Mouse (Mus musculus): Measurements from ENCODE around the gene Gm28557. TPM values are rescaled to one million over a fixed set of nuclear protein-coding genes. Genes with fewer than 3 reads are reported as not detected.
"Not testable (repeated sequence)": the region's sequence is repeated elsewhere in the genome, so short reads cannot be mapped to it uniquely, and the experiment has no call there.

Gm28557 gene
- polyA plus RNA-seq (2012; ENCODE audit: insufficient read depth, insufficient read length, missing spikeins), result 3.1 and 4.1 TPM in 2 replicates

DNA sequence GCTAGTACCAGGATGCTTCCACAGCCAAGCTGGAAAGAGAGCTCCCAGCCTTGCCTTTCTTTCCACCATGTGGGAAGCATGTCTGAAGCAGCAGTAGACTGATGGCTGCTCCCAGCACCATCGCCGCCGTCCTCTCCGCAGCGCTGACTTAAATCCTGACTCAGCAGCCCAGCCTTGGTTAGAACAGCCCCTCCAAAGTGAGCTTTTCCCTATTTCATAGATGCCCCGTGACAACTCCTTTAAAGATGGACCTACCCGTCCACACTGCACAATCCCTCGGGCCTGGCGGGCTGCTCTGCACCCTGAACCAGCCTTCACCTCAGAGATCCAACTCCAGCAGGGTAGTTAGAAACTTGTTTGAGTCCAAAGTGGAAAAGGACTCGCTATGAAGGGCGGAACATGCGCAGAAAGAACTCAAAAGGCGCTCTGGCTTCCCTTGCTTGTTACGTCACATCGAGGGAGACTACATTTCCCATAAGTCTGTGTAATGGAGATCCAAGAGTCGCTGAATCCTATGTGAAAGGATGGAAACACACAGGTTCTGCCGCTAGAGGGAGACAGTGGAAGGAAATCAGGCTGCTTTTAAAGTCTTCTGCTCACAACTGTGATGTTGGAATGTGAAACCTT lies at the start of gene Gm28557:
Gene Gm28557 (minus strand): TSS at position 411 of the 627 bp plus-strand sequence.
- peak within 1 kb of the TSS; percentile 87 for H3K27ac ChIP-seq (replicated peaks; ENCODE audit: low read depth, low read length)
- H3K4me1 ChIP-seq (ENCODE audit: control insufficient read depth, insufficient read depth, insufficient read length, low read length), result no peaks in the 10 kb centered on the region
- H3K4me3 ChIP-seq (ENCODE audit: insufficient read depth, low read depth, low read length), result peak within 1 kb of the TSS; percentile 85

DNA sequence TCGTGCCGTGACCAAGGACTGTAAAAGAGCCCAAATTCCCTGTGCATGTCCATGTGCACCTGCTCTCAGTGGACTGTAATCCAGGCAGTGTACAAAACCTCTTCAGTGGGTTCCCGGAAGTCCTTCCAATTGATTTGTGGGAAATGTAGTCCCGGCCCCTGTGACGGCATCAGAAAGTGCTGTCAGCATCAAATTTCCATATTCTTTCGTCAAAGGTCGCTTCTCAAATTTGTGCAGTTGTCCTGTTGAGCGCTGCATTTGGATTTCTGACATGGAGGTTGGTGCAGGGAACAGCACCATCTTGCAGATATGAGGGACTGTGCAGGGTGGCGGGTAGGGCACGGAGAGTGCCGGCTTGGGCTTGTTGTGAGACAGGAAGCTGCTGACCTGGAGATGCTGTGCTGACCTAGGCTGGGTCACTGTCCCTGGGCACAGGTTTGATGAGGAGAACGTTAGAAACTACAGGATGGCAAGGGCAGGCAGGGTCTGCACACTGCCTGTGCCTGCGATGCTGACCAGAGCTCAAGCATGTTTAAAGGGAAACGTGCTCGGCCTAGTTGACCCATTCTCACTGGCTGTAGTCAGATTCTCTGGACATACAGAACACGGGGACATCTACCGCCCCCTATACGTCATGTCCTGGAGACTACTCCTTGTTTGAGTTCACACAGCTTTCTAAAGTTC lies 19.8 kb upstream of the Gm28557 start:
- Histone ChIP-seq H3K4me3 (ENCODE audit: insufficient read depth, low read depth, low read length) (peak overlapping the region; percentile 99), H3K27ac (replicated peaks; ENCODE audit: low read depth, low read length) (peak overlapping the region; percentile 33), H3K4me1 (ENCODE audit: control insufficient read depth, insufficient read depth, insufficient read length, low read length) (no peaks in the 10 kb centered on the region)

DNA sequence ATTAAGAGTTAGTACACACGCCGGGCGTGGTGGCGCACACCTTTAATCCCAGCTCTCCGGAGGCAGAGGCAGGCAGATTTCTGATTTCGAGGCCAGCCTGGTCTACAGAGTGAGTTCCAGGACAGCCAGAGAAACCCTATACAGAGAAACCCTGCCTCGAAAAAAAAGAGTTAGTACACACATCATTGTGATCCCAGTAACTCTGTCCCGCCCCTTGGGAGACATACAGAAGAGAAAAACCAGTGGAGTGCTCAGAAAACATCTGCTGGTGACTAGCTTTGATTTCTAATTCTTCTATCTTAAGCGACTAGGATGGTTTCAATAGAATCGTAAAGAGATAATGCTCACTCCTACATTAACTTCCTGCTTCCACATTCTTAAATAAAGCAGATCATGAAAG lies 19.1 kb upstream of the Gm28557 start:
- not testable (repeated sequence) for H3K4me1 ChIP-seq (ENCODE audit: control insufficient read depth, insufficient read depth, insufficient read length, low read length); H3K27ac ChIP-seq (replicated peaks; ENCODE audit: low read depth, low read length); H3K4me3 ChIP-seq (ENCODE audit: insufficient read depth, low read depth, low read length)

DNA sequence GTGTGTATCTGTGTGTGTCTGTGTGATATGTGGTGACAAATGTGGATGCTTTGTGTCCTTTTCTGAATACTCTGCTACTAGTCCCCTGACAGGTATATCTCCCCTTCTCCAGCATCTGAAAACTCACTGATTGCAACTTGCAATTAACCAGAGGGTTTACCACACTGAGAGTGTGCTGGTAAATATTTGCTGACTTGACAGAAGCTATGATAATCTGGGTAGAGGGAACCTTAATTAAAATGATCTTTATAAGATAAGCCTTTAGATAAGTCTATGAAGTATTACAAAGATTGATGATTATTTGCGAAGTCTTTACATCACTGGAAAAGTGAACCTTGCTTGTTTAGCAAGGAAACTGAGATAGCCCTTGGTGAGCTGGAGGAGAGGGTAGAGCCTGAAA lies 16.1 kb upstream of the Gm28557 start:
- no peaks in the 10 kb centered on the region for H3K4me1 ChIP-seq (ENCODE audit: control insufficient read depth, insufficient read depth, insufficient read length, low read length)
- H3K27ac ChIP-seq (replicated peaks; ENCODE audit: low read depth, low read length), result no peak overlapping the region
- H3K4me3 ChIP-seq (ENCODE audit: insufficient read depth, low read depth, low read length), result no peak overlapping the region

DNA sequence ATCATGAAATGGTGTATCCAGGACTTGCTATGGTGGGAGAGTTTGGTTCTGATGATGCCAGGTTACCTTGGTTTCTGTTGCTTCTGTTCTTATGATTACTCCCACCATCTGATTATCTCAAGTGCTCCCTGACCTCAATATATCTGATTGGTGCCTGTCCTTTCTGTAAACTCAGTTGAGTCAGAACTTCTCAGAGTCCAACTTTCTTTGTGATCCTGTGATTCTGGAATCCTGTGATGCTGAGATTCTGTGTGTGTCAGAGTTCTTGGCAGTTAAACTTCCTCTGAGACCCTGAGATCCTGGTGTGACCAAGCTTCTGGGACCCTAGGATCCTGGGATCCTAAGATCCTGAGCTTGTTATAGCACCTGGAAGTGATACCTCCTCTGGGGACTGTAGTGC lies 13.0 kb upstream of the Gm28557 start, which contains the start of gene Zfp759:
Gene Zfp759 (plus strand): TSS at position 301 of the 400 bp plus-strand sequence.
- H3K4me1 ChIP-seq (ENCODE audit: control insufficient read depth, insufficient read depth, insufficient read length, low read length); H3K27ac ChIP-seq (replicated peaks; ENCODE audit: low read depth, low read length); H3K4me3 ChIP-seq (ENCODE audit: insufficient read depth, low read depth, low read length): not testable (repeated sequence)

DNA sequence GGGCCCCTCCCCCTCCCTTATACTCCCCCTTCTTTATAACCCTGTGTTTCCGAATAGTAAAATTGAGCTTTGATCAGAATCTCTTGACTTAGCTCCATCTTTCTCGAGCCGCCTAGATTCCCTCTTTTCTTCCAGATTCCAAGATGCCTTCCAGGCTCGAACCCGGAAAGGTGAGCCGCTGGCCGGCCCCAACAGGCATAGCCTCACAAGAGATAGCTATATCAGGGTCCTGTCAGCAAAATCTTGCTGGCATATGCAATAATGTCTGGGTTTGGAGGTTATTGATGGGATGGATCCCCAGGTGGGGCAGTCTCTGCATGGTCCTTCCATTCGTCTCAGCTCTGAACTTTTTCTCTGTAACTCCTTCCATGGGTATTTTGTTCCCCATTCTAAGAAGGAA lies 7.8 kb upstream of the Gm28557 start, which contains the start of gene Rslcan18:
Gene Rslcan18 (minus strand): TSS at position 101 of the 400 bp plus-strand sequence.
- H3K4me1 ChIP-seq (ENCODE audit: control insufficient read depth, insufficient read depth, insufficient read length, low read length); H3K27ac ChIP-seq (replicated peaks; ENCODE audit: low read depth, low read length): not testable (repeated sequence)

DNA sequence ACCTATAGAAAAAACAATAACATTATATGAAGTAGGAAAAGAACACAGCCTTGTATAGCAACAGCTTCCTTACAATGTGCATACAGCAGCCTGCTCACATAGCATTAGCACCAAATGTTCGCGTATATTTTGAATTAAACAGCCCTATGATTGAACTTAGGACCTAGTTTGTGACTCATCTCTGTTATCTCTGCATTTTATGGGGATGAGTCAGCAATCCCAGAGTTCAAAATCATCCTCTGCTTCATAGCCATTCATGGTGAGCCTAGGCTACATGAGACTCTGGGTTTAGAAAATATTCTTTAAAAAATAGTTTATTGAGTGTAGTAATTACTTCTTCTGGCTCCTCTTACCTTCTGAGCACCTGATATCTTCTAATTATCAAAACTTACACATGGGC lies 4.9 kb upstream of the Gm28557 start:
- H3K4me1 ChIP-seq (ENCODE audit: control insufficient read depth, insufficient read depth, insufficient read length, low read length), result no peaks in the 10 kb centered on the region
- no peak overlapping the region for H3K27ac ChIP-seq (replicated peaks; ENCODE audit: low read depth, low read length)

More for the DNA sequence above, 7.8 kb upstream of the Gm28557 start, which contains the start of gene Rslcan18:
- H3K4me3 ChIP-seq (ENCODE audit: insufficient read depth, low read depth, low read length), result not testable (repeated sequence)

DNA sequence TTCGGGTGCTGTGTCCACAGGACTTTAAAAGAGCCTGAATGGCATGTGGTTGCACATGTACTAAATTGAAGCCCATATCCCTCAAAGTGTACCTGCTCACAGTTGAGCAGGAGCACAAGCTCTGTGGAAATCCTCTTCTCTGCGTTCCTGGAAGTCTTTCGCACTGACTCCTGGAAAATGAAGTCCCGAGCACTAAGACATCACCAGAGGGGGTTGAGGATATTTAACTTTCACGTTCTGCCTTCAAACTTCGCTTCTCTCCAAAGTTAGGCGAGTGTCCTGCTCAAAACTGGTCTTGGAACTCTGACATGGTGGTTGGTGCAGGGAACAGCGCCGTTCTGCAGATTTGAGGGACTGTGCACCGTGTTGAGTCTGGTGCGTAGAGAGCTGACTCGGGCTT lies 3.7 kb upstream of the Gm28557 start:
- Histone ChIP-seq H3K27ac (replicated peaks; ENCODE audit: low read depth, low read length) (no peak overlapping the region), H3K4me1 (ENCODE audit: control insufficient read depth, insufficient read depth, insufficient read length, low read length) (no peaks in the 10 kb centered on the region), H3K4me3 (ENCODE audit: insufficient read depth, low read depth, low read length) (no peak overlapping the region)

More for the DNA sequence above, 4.9 kb upstream of the Gm28557 start:
- no peak overlapping the region for H3K4me3 ChIP-seq (ENCODE audit: insufficient read depth, low read depth, low read length)

DNA sequence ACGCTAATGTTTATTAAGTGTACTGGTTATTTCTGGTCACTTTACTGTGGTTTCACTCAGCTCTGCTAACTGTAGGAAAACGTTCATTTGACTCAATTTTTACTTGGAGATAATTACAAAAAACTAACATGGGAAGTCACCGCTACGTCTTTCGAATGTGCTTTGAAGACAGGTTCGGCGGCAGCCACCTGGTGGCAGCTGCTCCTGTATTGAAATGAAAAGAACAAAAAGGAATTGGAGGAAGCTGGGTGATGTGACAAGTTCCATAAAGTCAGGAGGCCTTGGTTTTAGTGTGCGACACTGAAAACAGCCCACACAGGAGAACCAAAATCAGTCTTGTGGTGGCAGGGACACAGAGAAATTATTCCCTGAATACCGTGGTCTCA lies 410 bp upstream of the Gm28557 start:
- Histone ChIP-seq H3K4me1 (ENCODE audit: control insufficient read depth, insufficient read depth, insufficient read length, low read length) (no peaks in the 10 kb centered on the region), H3K4me3 (ENCODE audit: insufficient read depth, low read depth, low read length) (peak overlapping the region; percentile 39), H3K27ac (replicated peaks; ENCODE audit: low read depth, low read length) (no peak overlapping the region)

DNA sequence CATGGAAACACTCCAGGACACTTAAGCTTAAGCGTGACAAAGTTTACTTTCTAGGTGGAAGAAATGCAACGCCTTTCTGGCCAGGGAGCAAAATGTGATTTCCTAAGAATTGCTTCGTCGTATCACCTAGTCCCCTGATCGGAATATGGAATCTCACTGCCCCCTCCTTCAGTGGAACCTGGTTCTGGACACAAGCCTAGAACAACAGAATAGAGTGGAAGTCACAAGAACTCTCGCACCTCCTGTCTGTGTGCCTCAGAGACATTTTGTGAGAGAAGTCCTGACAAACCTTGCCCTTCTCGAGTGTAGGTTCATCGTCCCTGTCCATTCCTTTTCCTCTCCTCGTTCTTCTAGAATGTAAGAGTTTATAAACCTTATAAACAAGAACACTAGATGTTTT lies 723 bp downstream of the Gm28557 start:
- H3K27ac ChIP-seq (replicated peaks; ENCODE audit: low read depth, low read length), result no peak overlapping the region; the same call in 1 of the 2 replicates
- peak overlapping the region; percentile 85 for H3K4me3 ChIP-seq (ENCODE audit: insufficient read depth, low read depth, low read length)
- no peaks in the 10 kb centered on the region for H3K4me1 ChIP-seq (ENCODE audit: control insufficient read depth, insufficient read depth, insufficient read length, low read length)

DNA sequence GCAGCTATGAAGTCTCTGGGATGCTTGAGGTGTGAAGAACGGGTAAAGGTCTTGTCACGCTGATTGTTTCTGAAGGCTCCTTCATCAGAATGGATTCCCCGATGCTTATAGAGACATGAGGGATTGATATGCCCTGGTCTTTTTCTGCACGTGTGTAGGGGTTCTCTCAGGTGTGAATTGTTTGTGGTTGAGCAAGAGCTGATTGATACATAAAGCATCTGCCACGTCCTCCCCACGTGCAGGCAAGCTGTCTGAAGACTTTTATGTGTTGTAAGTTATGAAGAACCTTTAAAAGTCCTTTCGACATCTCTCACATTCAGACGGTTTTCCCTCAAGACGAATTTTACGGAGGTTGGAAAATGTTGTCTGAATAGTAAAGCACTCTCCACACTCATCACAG lies 10.5 kb downstream of the Gm28557 start, which contains the start of gene Zfp708:
Gene Zfp708 (minus strand): TSS at position 101 of the 400 bp plus-strand sequence.
- no peaks in the 10 kb centered on the region for H3K4me1 ChIP-seq (ENCODE audit: control insufficient read depth, insufficient read depth, insufficient read length, low read length)
- H3K4me3 ChIP-seq (ENCODE audit: insufficient read depth, low read depth, low read length), result no peak within 1 kb of the TSS
- no peak within 1 kb of the TSS for H3K27ac ChIP-seq (replicated peaks; ENCODE audit: low read depth, low read length)

DNA sequence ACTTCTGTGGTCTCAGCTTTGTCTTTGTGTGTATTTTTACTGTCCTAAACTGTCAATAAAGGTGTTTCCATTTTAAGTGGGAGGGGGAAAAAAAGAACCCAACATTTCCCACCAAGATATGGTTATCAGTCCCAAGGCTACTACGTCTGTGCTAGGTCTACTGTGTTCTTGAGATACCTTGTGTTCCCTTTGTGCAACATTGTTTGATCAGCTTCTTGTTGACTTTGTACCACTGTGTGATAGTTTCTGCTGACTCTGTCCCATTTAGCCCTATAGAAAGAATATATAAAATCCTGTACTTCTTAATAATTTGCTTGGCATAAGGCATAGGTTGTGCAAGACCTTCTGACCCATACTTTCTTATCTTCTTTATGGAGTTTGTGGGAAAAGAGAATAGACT lies 18.2 kb downstream of the Gm28557 start:
- Histone ChIP-seq H3K27ac (replicated peaks; ENCODE audit: low read depth, low read length) (no peak overlapping the region), H3K4me1 (ENCODE audit: control insufficient read depth, insufficient read depth, insufficient read length, low read length) (no peaks in the 10 kb centered on the region), H3K4me3 (ENCODE audit: insufficient read depth, low read depth, low read length) (no peak overlapping the region)

DNA sequence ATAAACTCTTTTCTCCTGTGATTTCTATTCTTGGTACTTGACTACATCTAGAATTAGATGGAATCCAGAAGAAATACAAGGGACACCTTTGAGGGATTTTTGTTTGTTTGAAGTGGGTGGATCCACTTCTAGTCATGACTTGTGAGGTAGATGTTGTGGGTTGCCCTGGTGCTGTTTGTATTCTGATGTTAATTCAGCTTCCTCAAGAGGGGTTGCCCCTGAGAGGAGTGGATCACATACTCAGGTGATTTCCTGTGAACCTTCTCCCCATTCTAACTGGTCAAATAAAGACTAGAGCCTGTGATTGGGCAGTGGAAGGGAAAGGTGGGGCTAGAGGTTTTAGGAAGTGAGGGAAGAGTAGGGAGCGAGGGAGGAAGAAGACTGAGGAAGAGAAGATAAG lies 26.5 kb downstream of the Gm28557 start:
- Histone ChIP-seq H3K27ac (replicated peaks; ENCODE audit: low read depth, low read length) (peak overlapping the region; percentile 24; the same call in 1 of the 2 replicates), H3K4me3 (ENCODE audit: insufficient read depth, low read depth, low read length) (peak overlapping the region; percentile 78; the same call in 1 of the 2 replicates), H3K4me1 (ENCODE audit: control insufficient read depth, insufficient read depth, insufficient read length, low read length) (no peaks in the 10 kb centered on the region)

DNA sequence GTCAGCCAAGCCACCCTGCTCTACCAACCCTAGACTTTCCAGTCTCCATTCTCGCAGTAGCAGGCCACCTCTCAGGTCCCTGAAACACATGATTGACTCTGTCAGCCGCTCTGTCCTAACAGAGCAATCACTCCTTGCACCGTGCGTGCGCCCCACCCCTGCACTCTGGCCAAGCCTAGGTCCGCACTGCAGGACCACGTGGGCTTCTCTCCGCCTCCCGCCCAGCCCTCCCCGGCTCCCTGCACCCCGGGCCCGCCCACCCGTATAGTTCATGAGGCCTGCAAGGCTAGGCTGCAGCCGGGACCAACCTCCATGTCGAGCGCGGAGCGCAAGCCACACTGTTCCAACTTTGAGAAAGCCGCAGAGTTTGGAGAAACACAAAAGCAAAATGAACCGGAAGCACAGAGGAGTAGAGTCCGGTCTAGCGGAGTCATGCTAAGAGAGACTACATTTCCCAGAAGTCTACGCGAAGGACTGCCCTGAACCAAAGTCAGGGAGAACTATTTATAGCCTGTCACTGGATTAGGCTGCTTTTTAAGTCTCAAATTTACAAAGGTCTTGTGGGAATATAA lies 27.2 kb downstream of the Gm28557 start:
- Histone ChIP-seq H3K27ac (replicated peaks; ENCODE audit: low read depth, low read length) (peak overlapping the region; percentile 79), H3K4me1 (ENCODE audit: control insufficient read depth, insufficient read depth, insufficient read length, low read length) (no peaks in the 10 kb centered on the region), H3K4me3 (ENCODE audit: insufficient read depth, low read depth, low read length) (peak overlapping the region; percentile 78)

DNA sequence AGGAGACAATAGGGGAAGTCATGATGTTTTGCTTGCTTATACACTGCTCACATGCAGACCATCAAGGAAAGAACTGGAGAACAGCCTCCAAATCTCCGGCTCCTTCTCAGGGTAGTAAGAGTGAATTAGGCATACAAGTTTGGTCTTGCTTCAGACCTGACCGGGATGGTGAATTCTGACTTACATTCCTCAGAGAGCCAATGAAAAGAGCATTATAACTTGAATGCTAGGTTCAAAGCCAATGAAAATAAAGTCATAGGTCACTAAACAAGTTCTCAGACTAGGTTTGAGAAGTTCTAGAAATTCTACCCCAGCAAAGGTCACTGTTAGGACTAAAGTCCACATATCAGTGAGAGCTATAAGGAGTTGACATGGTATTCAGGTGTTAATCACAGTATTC lies 31.2 kb downstream of the Gm28557 start:
- no peak overlapping the region for H3K27ac ChIP-seq (replicated peaks; ENCODE audit: low read depth, low read length)
- no peaks in the 10 kb centered on the region for H3K4me1 ChIP-seq (ENCODE audit: control insufficient read depth, insufficient read depth, insufficient read length, low read length)

More for the DNA sequence above, 31.2 kb downstream of the Gm28557 start:
- no peak overlapping the region for H3K4me3 ChIP-seq (ENCODE audit: insufficient read depth, low read depth, low read length)

Measured in brown adipose tissue, adult 24 weeks (tissue).